Mouse (Mus musculus): Measurements from ENCODE around the gene Gm49368.
"Not testable (repeated sequence)": the region's sequence is repeated elsewhere in the genome, so short reads cannot be mapped to it uniquely, and the experiment has no call there.

DNA sequence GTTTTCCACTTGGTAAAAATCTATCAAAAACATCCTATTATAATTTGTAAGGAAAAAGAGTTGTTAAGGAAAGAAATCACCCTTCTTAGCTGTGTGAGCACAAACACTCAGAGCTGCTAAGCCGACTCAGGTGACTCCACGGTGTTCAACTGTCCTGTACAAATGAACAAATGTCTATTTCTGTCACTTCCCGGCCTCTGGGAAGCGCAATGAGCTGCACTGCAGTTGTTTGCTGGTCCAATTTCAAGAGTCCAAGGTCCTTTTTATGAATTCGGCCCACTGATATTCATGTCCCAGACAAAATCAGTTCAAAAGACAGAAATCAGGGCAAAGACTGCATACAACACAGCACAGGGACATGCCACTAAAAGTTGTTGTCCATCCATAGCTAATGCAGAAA lies 46.3 kb upstream of the Gm49368 start:
- TF ChIP-seq CTCF (IDR thresholded peaks at IDR 0.05; ENCODE audit: borderline replicate concordance, control insufficient read depth, extremely low read depth, insufficient read depth, low read length, poor library complexity); POLR2A (IDR thresholded peaks at IDR 0.05; ENCODE audit: control insufficient read depth, extremely low read depth, insufficient read depth, low read length, poor library complexity): not testable (repeated sequence)

Data from thymus, adult 2 months (tissue).